Comparison of ENCODE assay signal across 23 mouse cellular contexts in the genomic region with DNA sequence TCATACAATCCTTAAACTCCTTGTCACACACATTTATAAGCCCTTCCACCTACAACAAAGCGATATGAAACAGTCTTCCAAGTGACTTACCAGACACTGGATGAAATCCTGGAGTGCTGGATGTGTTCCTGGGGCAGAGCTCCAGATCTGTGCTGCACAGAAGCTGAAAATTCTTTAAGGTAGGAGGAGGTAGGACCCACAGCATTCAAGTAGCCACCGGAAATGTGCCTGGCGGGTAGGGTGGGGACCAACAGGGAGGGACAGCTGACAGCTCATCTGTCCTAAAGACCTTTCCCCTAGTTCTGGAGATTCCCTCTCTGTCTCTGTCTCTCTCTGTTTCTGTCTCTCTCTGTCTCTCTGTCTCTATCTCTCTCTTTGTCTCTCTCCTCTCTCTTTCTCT. TPM values are rescaled to one million over a fixed set of nuclear protein-coding genes. Genes with fewer than 3 reads are reported as not detected.
"Had no signal": no experiment of that assay in that cellular context is flagged by ENCODE, and none has a peak within 500 bp of the region (broad histone marks: within the 10 kb centered on the region; RNA-seq: fewer than 3 reads in every experiment).

A gene (minus strand): TSS at position 279 of the 400 bp plus-strand sequence.

- H3K9me3 ChIP-seq: liver, embryonic 15.5 days; lung, embryonic 15.5 days; midbrain, embryonic 12.5 days; neural tube, embryonic 15.5 days; stomach, embryonic 15.5 days had no signal

- H3K4me3 ChIP-seq: liver, embryonic 15.5 days; lung, embryonic 15.5 days; midbrain, embryonic 10.5 days; midbrain, embryonic 12.5 days; neural tube, embryonic 13.5 days; neural tube, embryonic 15.5 days; stomach, embryonic 15.5 days had no signal

- H3K27me3 ChIP-seq: liver, embryonic 15.5 days; lung, embryonic 15.5 days; midbrain, embryonic 12.5 days; neural tube, embryonic 13.5 days; neural tube, embryonic 15.5 days; stomach, embryonic 15.5 days had no signal

- H3K4me1 ChIP-seq: liver, embryonic 15.5 days; lung, embryonic 15.5 days; midbrain, embryonic 10.5 days; midbrain, embryonic 12.5 days; neural tube, embryonic 13.5 days; neural tube, embryonic 15.5 days; stomach, embryonic 15.5 days had no signal

- ATAC-seq: liver, postnatal 0 days had no signal

- H3K9ac ChIP-seq: liver, embryonic 15.5 days; liver, postnatal 0 days; lung, embryonic 15.5 days; midbrain, embryonic 12.5 days; neural tube, embryonic 13.5 days; neural tube, embryonic 15.5 days; stomach, embryonic 15.5 days had no signal

- H3K36me3 ChIP-seq: liver, embryonic 15.5 days; lung, embryonic 15.5 days; midbrain, embryonic 10.5 days; midbrain, embryonic 12.5 days; neural tube, embryonic 13.5 days; neural tube, embryonic 15.5 days; stomach, embryonic 15.5 days had no signal

- H3K4me2 ChIP-seq: liver, embryonic 15.5 days; lung, embryonic 15.5 days; midbrain, embryonic 12.5 days; neural tube, embryonic 13.5 days; neural tube, embryonic 15.5 days; stomach, embryonic 15.5 days had no signal

- DNase-seq: liver, postnatal 0 days; lung, adult 2 months; lung, postnatal 4 days; midbrain, embryonic 14.5 days; retina, postnatal 1 day; right cerebral cortex, adult 18-20 months; right cerebral cortex, postnatal 25 days; right cerebral cortex, postnatal 4 days; spleen, adult 18-20 months; thymus, adult 2 months; thymus, postnatal 25 days; thymus, postnatal 4 days had no signal

- H3K27ac ChIP-seq: liver, embryonic 15.5 days; lung, embryonic 15.5 days; midbrain, embryonic 10.5 days; midbrain, embryonic 12.5 days; neural tube, embryonic 13.5 days; neural tube, embryonic 15.5 days; stomach, embryonic 15.5 days; stomach, postnatal 0 days had no signal

RNA-seq across cellular contexts. Expression of the gene that starts here (rescaled TPM):
- polyA plus RNA-seq: liver, embryonic 15.5 days; liver, postnatal 0 days; midbrain, embryonic 14.5 days; midbrain, postnatal 0 days; neural tube, embryonic 11.5 days; neural tube, embryonic 13.5 days; neural tube, embryonic 15.5 days; small intestine, adult 2 months had no signal
